Mouse (Mus musculus) neural tube, embryonic 11.5 days (tissue): Measurements from ENCODE around the gene Usp21. TPM values are rescaled to one million over a fixed set of nuclear protein-coding genes. Genes with fewer than 3 reads are reported as not detected.

Experiments used
- ATAC-seq: fragments of 200-750 bp; cut with Nextera tagmentation; 2 replicates; pipeline ENCODE4 v1.8.0; 2017; ENCODE audit warnings: moderate number of reproducible peaks, mild to moderate bottlenecking, moderate TSS enrichment, moderate library complexity; ENCODE audit not compliant: insufficient read depth, low FRiP score, low TSS enrichment
- DNase-seq: peaks from one replicate; pipeline ENCODE4 v3.0.0-alpha.2; 2015; ENCODE audit warnings: low spot score
- H3K27ac ChIP-seq: fragments of 300-500 bp; sonication (generic); 2 replicates; pipeline ENCODE4 v1.5.1; 2014; ENCODE audit warnings: low read depth, mild to moderate bottlenecking, low read length
- H3K27me3 ChIP-seq: fragments of 300-500 bp; sonication (generic); 2 replicates; pipeline ENCODE4 v1.6.1; 2014; ENCODE audit warnings: mild to moderate bottlenecking, low read length, mixed read lengths; ENCODE audit not compliant: control insufficient read depth, insufficient read depth
- H3K36me3 ChIP-seq: fragments of 300-500 bp; sonication (generic); 2 replicates; pipeline ENCODE4 v1.6.1; 2014; ENCODE audit warnings: mild to moderate bottlenecking, low read length, moderate library complexity, mixed read lengths; ENCODE audit not compliant: control insufficient read depth, insufficient read depth
- H3K4me1 ChIP-seq: fragments of 300-500 bp; sonication (generic); 2 replicates; pipeline ENCODE4 v1.6.1; 2014; ENCODE audit warnings: low read length, mixed read lengths; ENCODE audit not compliant: control insufficient read depth, insufficient read depth
- H3K4me2 ChIP-seq: fragments of 300-500 bp; sonication (generic); 2 replicates; pipeline ENCODE4 v1.6.1; 2014; ENCODE audit warnings: low read depth, mild to moderate bottlenecking, moderate library complexity
- H3K4me3 ChIP-seq: fragments of 300-500 bp; sonication (generic); 2 replicates; pipeline ENCODE4 v1.5.1; 2014; ENCODE audit warnings: low read depth, low read length
- H3K9ac ChIP-seq: fragments of 300-500 bp; sonication (generic); 2 replicates; pipeline ENCODE4 v1.6.1; 2014; ENCODE audit warnings: mild to moderate bottlenecking, low read length
- H3K9me3 ChIP-seq: fragments of 300-500 bp; sonication (generic); 2 replicates; pipeline ENCODE4 v1.6.1; 2016; ENCODE audit warnings: low read length; ENCODE audit not compliant: control insufficient read depth
- WGBS: fragments of 180-500 bp; shearing (Covaris S2); extraction: QIAGEN DNeasy Blood & Tissue Kit; methylation state at CpG from one replicate; pipeline ENCODE4 v1.1.7; 2014; 5-methylcytosine and 5-hydroxymethylcytosine counted together
- polyA plus RNA-seq: library from polyadenylated mRNA; unstranded; fragments of >200 nt; fragmentation: Nextera tagmentation; extraction: Ambion mirVana; gene quantifications from 2 replicates; pipeline ENCODE4 v1.2.1, GENCODE M21; 2014

The Usp21 gene
- polyA plus RNA-seq, 1 experiment from 2014 or later, result 104 TPM

- no peaks in the 10 kb centered on the region for H3K9me3 ChIP-seq
- H3K36me3 ChIP-seq, result peaks cover 15% of the 10 kb centered on the region
- H3K4me2 ChIP-seq, result peak within 1 kb of the TSS; percentile 84
- peak within 1 kb of the TSS; percentile 67 for H3K4me3 ChIP-seq
- 0% methylated on average over 26 of the region's 26 CpGs for WGBS
- H3K4me1 ChIP-seq, result peaks cover 6% of the 10 kb centered on the region; the same call in 1 of the 2 replicates
- DNase-seq, result peak; percentile 90
- no peaks in the 10 kb centered on the region for H3K27me3 ChIP-seq
- peak; percentile 98 for ATAC-seq
- peak within 1 kb of the TSS; percentile 76 for H3K27ac ChIP-seq
- H3K9ac ChIP-seq, result peak within 1 kb of the TSS; percentile 61
Measured at GRCm38 (mm10) chr1:171280916-171281527, 6.8 kb downstream of the Usp21 start, which contains the start of gene Ppox. TSS of gene Ppox (minus strand) at chr1:171281186.

DNA sequence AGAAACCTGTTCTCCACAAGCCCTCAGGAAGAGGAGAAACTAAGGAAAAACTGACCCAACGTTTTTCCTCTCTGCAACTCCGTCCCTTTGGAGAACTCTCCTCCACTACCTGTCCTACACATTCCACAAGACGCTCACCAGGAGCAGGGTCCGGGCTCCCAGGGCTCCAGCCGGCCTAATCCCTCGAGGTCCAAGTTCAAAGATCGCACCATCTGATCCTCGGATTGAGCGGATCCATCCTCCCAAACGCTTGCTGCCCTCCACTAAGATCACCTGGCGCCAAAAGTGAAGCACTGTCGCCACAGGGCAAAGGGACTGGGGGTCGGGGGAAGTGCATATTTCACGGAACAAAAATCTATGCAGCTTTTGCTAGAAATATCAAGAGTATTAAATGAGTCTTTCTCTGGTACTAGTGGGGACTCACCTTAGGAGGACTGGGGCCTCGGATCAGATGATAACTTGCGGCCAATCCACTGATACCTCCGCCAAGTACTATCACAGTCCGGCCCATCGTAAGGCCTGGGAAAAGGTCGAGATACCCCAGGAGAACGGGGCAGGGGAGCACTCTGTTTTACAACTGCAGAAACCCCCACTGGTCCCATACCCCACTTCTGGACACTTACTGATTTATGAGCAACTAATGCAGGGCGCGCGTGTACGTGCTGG, 7.4 kb downstream of the Usp21 start:
- H3K36me3 ChIP-seq, result peaks cover 16% of the 10 kb centered on the region
- H3K27me3 ChIP-seq, result no peaks in the 10 kb centered on the region
- H3K27ac ChIP-seq, result no peak overlapping the region
- 2% methylated on average over 25 of the region's 25 CpGs for WGBS
- H3K9ac ChIP-seq, result peak overlapping the region; percentile 61
- H3K4me2 ChIP-seq, result peak overlapping the region; percentile 84
- ATAC-seq, result peak; percentile 40
- H3K4me1 ChIP-seq, result peaks cover 6% of the 10 kb centered on the region; the same call in 1 of the 2 replicates
- DNase-seq, result no peak
- peak overlapping the region; percentile 67 for H3K4me3 ChIP-seq
- no peaks in the 10 kb centered on the region for H3K9me3 ChIP-seq

DNA sequence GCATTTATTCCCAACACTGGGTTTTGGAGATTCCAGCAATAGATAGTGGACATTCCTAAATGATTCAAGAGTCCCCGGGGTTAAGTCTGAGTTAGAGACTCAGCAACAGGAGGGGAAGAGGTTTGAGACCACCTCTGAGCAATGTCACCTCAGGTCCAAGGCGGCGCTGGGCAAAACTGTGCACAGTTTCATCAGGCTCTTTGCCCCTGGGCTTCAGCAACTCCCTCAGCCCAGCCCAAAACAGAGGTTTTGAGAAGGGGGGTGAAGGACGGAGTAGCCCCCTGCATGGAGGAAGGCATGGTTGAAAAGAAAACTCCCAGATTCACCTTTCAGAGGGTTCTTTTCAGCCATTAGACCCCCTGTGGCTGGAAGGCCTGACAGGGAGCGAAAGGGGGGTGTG, 8.1 kb downstream of the Usp21 start:
- Histone ChIP-seq H3K4me2 (peak overlapping the region; percentile 84), H3K9ac (peak overlapping the region; percentile 61), H3K4me1 (peaks cover 6% of the 10 kb centered on the region; the same call in 1 of the 2 replicates), H3K4me3 (peak overlapping the region; percentile 67), H3K9me3 (no peaks in the 10 kb centered on the region), H3K36me3 (peaks cover 16% of the 10 kb centered on the region), H3K27ac (no peak overlapping the region), H3K27me3 (no peaks in the 10 kb centered on the region)
- DNase-seq, result no peak
- WGBS, result 68% methylated on average over 5 of the region's 5 CpGs
- ATAC-seq, result no peak

GRCm38 (mm10) chr1:171279012-171279705, 8.6 kb downstream of the Usp21 start:
- ATAC-seq (no peak), DNase-seq (no peak)
- Histone ChIP-seq H3K27me3 (no peaks in the 10 kb centered on the region), H3K4me1 (peaks cover 6% of the 10 kb centered on the region; the same call in 1 of the 2 replicates), H3K4me2 (no peak overlapping the region), H3K9me3 (no peaks in the 10 kb centered on the region), H3K36me3 (peaks cover 18% of the 10 kb centered on the region), H3K27ac (no peak overlapping the region), H3K4me3 (peak overlapping the region; percentile 67; the same call in 1 of the 2 replicates), H3K9ac (no peak overlapping the region; the same call in 1 of the 2 replicates)
- WGBS, result 88% methylated on average over 14 of the region's 14 CpGs

DNA sequence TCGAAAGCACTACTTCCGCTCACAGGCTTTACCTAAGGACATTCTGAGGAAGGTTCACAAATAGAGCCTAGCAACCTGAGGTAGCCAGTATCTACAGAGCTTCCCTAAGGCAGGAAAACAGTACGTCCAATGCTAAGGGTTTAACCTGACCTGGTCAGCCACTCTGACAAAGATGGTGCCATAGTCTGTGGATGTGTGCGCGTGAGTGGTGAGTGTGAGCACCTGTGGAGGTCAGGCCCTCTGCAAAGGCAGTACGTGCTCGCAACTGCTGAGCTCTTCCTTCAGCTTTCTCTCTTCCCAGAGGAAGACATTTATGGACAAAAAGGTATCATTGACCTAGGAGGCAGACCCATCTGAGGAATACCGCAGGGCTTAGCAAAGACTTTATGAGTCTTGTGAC, 9.4 kb downstream of the Usp21 start:
- DNase-seq, result no peak

GRCm38 (mm10) chr1:171277736-171278135, 10.1 kb downstream of the Usp21 start:
- Histone ChIP-seq H3K4me3 (no peak overlapping the region), H3K4me2 (no peak overlapping the region), H3K9ac (no peak overlapping the region), H3K27me3 (no peaks in the 10 kb centered on the region), H3K9me3 (no peaks in the 10 kb centered on the region), H3K27ac (no peak overlapping the region), H3K4me1 (peaks cover 6% of the 10 kb centered on the region; the same call in 1 of the 2 replicates), H3K36me3 (peaks cover 18% of the 10 kb centered on the region)
- DNase-seq (no peak), ATAC-seq (no peak)
- 89% methylated on average over 9 of the region's 10 CpGs for WGBS

More for the DNA sequence above, 9.4 kb downstream of the Usp21 start:
- WGBS, result 96% methylated on average over 8 of the region's 8 CpGs
- Histone ChIP-seq H3K9me3 (no peaks in the 10 kb centered on the region), H3K9ac (no peak overlapping the region), H3K27ac (no peak overlapping the region), H3K4me1 (peaks cover 6% of the 10 kb centered on the region; the same call in 1 of the 2 replicates), H3K4me3 (no peak overlapping the region), H3K36me3 (peaks cover 18% of the 10 kb centered on the region), H3K4me2 (no peak overlapping the region), H3K27me3 (no peaks in the 10 kb centered on the region)
- ATAC-seq, result no peak

- peaks cover 22% of the 10 kb centered on the region for H3K36me3 ChIP-seq
- H3K4me1 ChIP-seq, result peaks cover 9% of the 10 kb centered on the region
- H3K4me3 ChIP-seq, result no peak overlapping the region
- DNase-seq, result no peak
- 95% methylated on average over 14 of the region's 14 CpGs for whole genome bisulfite sequencing
- no peaks in the 10 kb centered on the region for H3K27me3 ChIP-seq
- H3K4me2 ChIP-seq, result no peak overlapping the region
- H3K9me3 ChIP-seq, result no peaks in the 10 kb centered on the region
- H3K27ac ChIP-seq, result no peak overlapping the region
- H3K9ac ChIP-seq, result no peak overlapping the region
- no peak for ATAC-seq
Measured at GRCm38 (mm10) chr1:171276110-171276748, 11.6 kb downstream of the Usp21 start.

- Histone ChIP-seq H3K9me3 (no peaks in the 10 kb centered on the region), H3K4me1 (peaks cover 12% of the 10 kb centered on the region), H3K27ac (no peak overlapping the region), H3K27me3 (no peaks in the 10 kb centered on the region), H3K4me2 (no peak overlapping the region), H3K36me3 (peaks cover 22% of the 10 kb centered on the region), H3K9ac (no peak overlapping the region), H3K4me3 (no peak overlapping the region)
- ATAC-seq (no peak), DNase-seq (no peak)
- 90% methylated on average over 11 of the region's 11 CpGs for WGBS
Measured at GRCm38 (mm10) chr1:171275144-171275734, 12.6 kb downstream of the Usp21 start.
